Mouse (Mus musculus): ENCODE data around the gene Utp3. TPM values are rescaled to one million over a fixed set of nuclear protein-coding genes. Genes with fewer than 3 reads are reported as not detected.

The Utp3 gene
- total RNA-seq, 2 experiments from 2014 or later = 25.5 to 26.2 TPM

- DNase-seq (ENCODE audit: low spot score) = no peak
Measured at GRCm38 (mm10) chr5:88566034-88566841, 12.0 kb downstream of the Utp3 start.

GRCm38 (mm10) chr5:88569541-88569940, 15.3 kb downstream of the Utp3 start:
- no peak for DNase-seq (ENCODE audit: low spot score)

GRCm38 (mm10) chr5:88574829-88575228, 20.6 kb downstream of the Utp3 start:
- DNase-seq (ENCODE audit: low spot score) = no peak

GRCm38 (mm10) chr5:88575506-88576338, 21.5 kb downstream of the Utp3 start:
- no peak for DNase-seq (ENCODE audit: low spot score)

- no peak for DNase-seq (ENCODE audit: low spot score)
Measured at GRCm38 (mm10) chr5:88580681-88581080, 26.4 kb downstream of the Utp3 start.

- no peak for DNase-seq (ENCODE audit: low spot score)
Measured at GRCm38 (mm10) chr5:88581343-88581742, 27.1 kb downstream of the Utp3 start.

- peak; percentile 32 for DNase-seq (ENCODE audit: low spot score)
Measured at GRCm38 (mm10) chr5:88583271-88584031, 29.2 kb downstream of the Utp3 start.

- DNase-seq (ENCODE audit: low spot score) = no peak
Measured at GRCm38 (mm10) chr5:88584061-88584460, 29.8 kb downstream of the Utp3 start.

- no peak for DNase-seq (ENCODE audit: low spot score)
Measured at GRCm38 (mm10) chr5:88586407-88587174, 32.3 kb downstream of the Utp3 start.

- DNase-seq (ENCODE audit: low spot score) = no peak
Measured at GRCm38 (mm10) chr5:88587211-88587934, 33.1 kb downstream of the Utp3 start.

- no peak for DNase-seq (ENCODE audit: low spot score)
Measured at GRCm38 (mm10) chr5:88588481-88588880, 34.2 kb downstream of the Utp3 start.

- no peak for DNase-seq (ENCODE audit: low spot score)
Measured at GRCm38 (mm10) chr5:88593421-88594172, 39.3 kb downstream of the Utp3 start.

- DNase-seq (ENCODE audit: low spot score) = no peak
Measured at GRCm38 (mm10) chr5:88594173-88594569, 39.9 kb downstream of the Utp3 start.

GRCm38 (mm10) chr5:88595537-88596455, 41.5 kb downstream of the Utp3 start:
- no peak for DNase-seq (ENCODE audit: low spot score)

GRCm38 (mm10) chr5:88598961-88599360, 44.7 kb downstream of the Utp3 start:
- no peak for DNase-seq (ENCODE audit: low spot score)

- DNase-seq (ENCODE audit: low spot score) = no peak
Measured at GRCm38 (mm10) chr5:88602030-88602429, 47.8 kb downstream of the Utp3 start.

GRCm38 (mm10) chr5:88602713-88603112, 48.5 kb downstream of the Utp3 start:
- no peak for DNase-seq (ENCODE audit: low spot score)

- no peak for DNase-seq (ENCODE audit: low spot score)
Measured at GRCm38 (mm10) chr5:88604046-88604445, 49.8 kb downstream of the Utp3 start.
